Mouse (Mus musculus) heart, embryonic 12.5 days (tissue): ENCODE data around the gene Inafm2. TPM values are rescaled to one million over a fixed set of nuclear protein-coding genes. Genes with fewer than 3 reads are reported as not detected.

Source experiments
- ATAC-seq: fragments of 200-750 bp; cut with Nextera tagmentation; 2 replicates; pipeline ENCODE4 v1.8.0; 2017; ENCODE audit warnings: moderate TSS enrichment, moderate library complexity; ENCODE audit not compliant: insufficient number of reproducible peaks, low FRiP score
- H3K27ac ChIP-seq: fragments of 300-500 bp; sonication (generic); 2 replicates; pipeline ENCODE4 v1.5.1; 2016; ENCODE audit warnings: mild to moderate bottlenecking, moderate library complexity; ENCODE audit not compliant: poor library complexity, severe bottlenecking
- H3K27me3 ChIP-seq: fragments of 300-500 bp; sonication (generic); replicated peaks from 2 replicates; pipeline ENCODE4 v1.6.1; 2016; ENCODE audit warnings: mild to moderate bottlenecking, moderate library complexity
- H3K36me3 ChIP-seq: fragments of 300-500 bp; sonication (generic); 2 replicates; pipeline ENCODE4 v1.6.1; 2016; ENCODE audit warnings: mild to moderate bottlenecking, moderate library complexity
- H3K4me1 ChIP-seq: fragments of 300-500 bp; sonication (generic); replicated peaks from 2 replicates; pipeline ENCODE4 v1.6.1; 2016; ENCODE audit warnings: mild to moderate bottlenecking
- H3K4me2 ChIP-seq: fragments of 300-500 bp; sonication (generic); 2 replicates; pipeline ENCODE4 v1.6.1; 2016; ENCODE audit warnings: mild to moderate bottlenecking, moderate library complexity
- H3K4me3 ChIP-seq: fragments of 300-500 bp; sonication (generic); 2 replicates; pipeline ENCODE4 v1.5.1; 2016; ENCODE audit warnings: mild to moderate bottlenecking
- H3K9ac ChIP-seq: fragments of 300-500 bp; sonication (generic); 2 replicates; pipeline ENCODE4 v1.6.1; 2016; ENCODE audit warnings: mild to moderate bottlenecking, moderate library complexity
- H3K9me3 ChIP-seq: fragments of 300-500 bp; sonication (generic); replicated peaks from 2 replicates; pipeline ENCODE4 v1.6.1; 2016; ENCODE audit warnings: mild to moderate bottlenecking, moderate library complexity
- WGBS: fragments of 180-500 bp; shearing (Covaris S2); methylation state at CpG from one replicate; pipeline ENCODE4 v1.1.7; 2016; 5-methylcytosine and 5-hydroxymethylcytosine counted together
- polyA plus RNA-seq: library from polyadenylated mRNA; unstranded; fragments of >200 nt; fragmentation: Nextera tagmentation; extraction: Ambion mirVana; gene quantifications from 2 replicates; pipeline ENCODE4 v1.2.1, GENCODE M21; 2016

Inafm2 gene
- polyA plus RNA-seq, result 33.8 and 37.3 TPM in 2 replicates

- H3K4me3 ChIP-seq, result peak within 1 kb of the TSS; percentile 94
- no peaks in the 10 kb centered on the region for H3K9me3 ChIP-seq
- peaks cover 14% of the 10 kb centered on the region for H3K27me3 ChIP-seq
- peaks cover 15% of the 10 kb centered on the region; the same call in 1 of the 2 replicates for H3K36me3 ChIP-seq
- peak within 1 kb of the TSS; percentile 96 for H3K9ac ChIP-seq
- peak within 1 kb of the TSS; percentile 76 for H3K27ac ChIP-seq
- peaks cover 42% of the 10 kb centered on the region for H3K4me1 ChIP-seq
- peak; percentile 93 for ATAC-seq
- WGBS, result 14% methylated on average over 57 of the region's 57 CpGs
- H3K4me2 ChIP-seq, result peak within 1 kb of the TSS; percentile 86
Measured at GRCm38 (mm10) chr2:118745232-118745884, at the start of gene Inafm2. Inafm2 (plus strand) TSS chr2:118745758.

GRCm38 (mm10) chr2:118696451-118697308, 48.9 kb upstream of the Inafm2 start:
- 40% methylated on average over 21 of the region's 21 CpGs for WGBS
- H3K4me1 ChIP-seq, result peaks cover 36% of the 10 kb centered on the region
- H3K9me3 ChIP-seq, result no peaks in the 10 kb centered on the region
- no peak overlapping the region for H3K4me3 ChIP-seq
- no peaks in the 10 kb centered on the region for H3K36me3 ChIP-seq
- H3K27ac ChIP-seq, result no peak overlapping the region
- no peak for ATAC-seq
- H3K4me2 ChIP-seq, result peak overlapping the region; percentile 5; the same call in 1 of the 2 replicates
- H3K27me3 ChIP-seq, result peaks cover 83% of the 10 kb centered on the region
- peak overlapping the region; percentile 35; the same call in 1 of the 2 replicates for H3K9ac ChIP-seq

DNA sequence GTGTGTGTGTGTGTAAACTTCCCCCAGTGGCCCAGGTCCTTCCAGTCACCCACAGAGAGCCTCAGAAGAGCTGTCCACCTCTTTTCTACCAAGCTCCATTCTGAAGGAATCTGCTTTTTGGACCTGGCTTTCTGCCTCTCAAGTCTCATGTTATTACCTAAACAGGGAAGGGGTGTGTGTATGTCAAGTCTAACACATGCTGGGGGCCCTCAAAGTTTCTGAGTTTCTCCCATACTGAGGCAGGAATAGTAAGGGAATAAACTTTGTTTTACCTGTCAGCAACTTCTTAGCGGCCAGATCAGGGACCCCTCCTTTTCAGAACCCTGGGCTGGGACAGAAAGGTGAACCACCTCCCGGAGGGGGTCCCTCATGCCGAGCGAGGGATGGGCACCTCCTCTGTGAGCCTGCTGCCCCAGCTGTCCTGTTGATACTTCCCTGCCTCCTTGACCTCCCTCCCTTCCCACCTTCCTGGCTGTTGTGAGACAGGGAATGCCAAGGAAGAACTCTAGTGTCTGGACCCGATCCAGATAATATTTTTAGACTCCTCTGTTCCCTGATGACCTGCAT, 48.2 kb upstream of the Inafm2 start:
- WGBS, result 30% methylated on average over 5 of the region's 5 CpGs
- Histone ChIP-seq H3K27ac (no peak overlapping the region), H3K36me3 (no peaks in the 10 kb centered on the region), H3K4me3 (no peak overlapping the region), H3K4me1 (peaks cover 39% of the 10 kb centered on the region), H3K9me3 (no peaks in the 10 kb centered on the region), H3K27me3 (peaks cover 85% of the 10 kb centered on the region), H3K9ac (0 out of 2 replicates have a peak overlapping the region, but pooled peaks have one; percentile 42), H3K4me2 (no peak overlapping the region)
- ATAC-seq, result no peak

DNA sequence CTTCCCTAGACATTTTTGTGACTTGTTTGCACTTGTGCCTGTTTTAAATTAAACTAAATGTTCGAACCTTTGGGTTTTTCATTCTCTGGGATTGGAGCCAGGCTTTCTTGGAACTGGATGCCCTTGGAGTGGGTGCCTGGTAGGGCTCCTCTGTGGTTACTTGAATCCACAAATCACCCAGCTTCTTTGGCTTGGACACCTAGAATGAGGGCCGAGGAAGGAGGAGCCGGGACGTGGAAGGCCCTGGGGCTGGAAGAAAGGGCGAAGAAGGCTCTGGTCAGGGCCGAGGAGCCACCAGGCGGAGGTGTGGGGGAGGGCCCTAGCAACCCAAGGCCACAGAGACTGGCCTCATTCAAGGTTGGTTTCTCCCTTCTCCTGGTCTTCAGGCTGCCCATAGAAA, 47.6 kb upstream of the Inafm2 start:
- no peaks in the 10 kb centered on the region for H3K36me3 ChIP-seq
- H3K9ac ChIP-seq, result no peak overlapping the region
- WGBS, result 53% methylated on average over 7 of the region's 7 CpGs
- H3K4me2 ChIP-seq, result no peak overlapping the region
- H3K4me3 ChIP-seq, result no peak overlapping the region
- peaks cover 44% of the 10 kb centered on the region for H3K4me1 ChIP-seq
- H3K27me3 ChIP-seq, result peaks cover 85% of the 10 kb centered on the region
- no peak for ATAC-seq
- no peaks in the 10 kb centered on the region for H3K9me3 ChIP-seq
- H3K27ac ChIP-seq, result no peak overlapping the region

DNA sequence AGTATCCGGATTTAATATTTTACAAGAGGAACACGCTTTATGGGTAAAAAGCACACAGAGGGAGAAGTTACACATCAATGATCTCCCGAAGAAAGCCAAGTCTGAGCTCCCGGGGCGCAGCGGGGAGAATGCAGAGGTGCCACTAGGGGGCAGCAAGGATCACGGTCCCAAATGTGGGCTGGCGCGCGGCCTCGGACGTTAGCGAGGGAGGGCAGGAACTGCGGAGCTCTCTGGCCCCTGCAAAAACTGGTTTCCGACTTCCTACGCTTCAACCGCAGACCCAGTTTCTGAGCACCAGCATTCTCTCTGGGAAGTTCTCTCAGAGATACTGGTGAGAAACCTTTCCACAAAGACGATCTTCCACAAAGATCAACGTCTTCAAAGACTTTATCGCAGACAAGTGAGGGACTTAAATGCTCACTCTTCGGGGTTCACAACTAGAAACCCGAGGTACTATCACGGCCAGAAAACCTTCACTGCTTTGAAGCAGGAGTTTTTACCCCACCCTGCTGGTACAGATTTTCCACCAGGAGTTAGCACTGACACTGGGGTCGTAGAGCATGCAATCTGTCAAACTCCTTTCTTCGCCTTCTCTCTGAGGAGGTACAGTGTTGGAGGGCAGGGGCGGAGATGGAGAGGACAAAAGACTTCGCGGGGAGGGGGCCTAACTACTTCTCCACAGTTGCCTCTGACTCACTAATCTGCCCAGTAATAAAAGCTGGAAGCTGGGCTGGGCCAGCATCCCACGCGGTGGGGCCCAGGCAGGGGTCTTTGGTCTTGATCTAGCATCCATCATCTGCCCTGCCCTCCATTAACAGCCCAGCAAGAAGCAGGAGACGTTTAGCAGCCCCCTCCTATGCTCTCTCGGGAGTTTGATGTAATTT, 45.1 kb upstream of the Inafm2 start:
- Histone ChIP-seq H3K4me1 (peaks cover 63% of the 10 kb centered on the region), H3K9ac (peak overlapping the region; percentile 38), H3K9me3 (no peaks in the 10 kb centered on the region), H3K27ac (no peak overlapping the region), H3K4me3 (peak overlapping the region; percentile 30), H3K36me3 (no peaks in the 10 kb centered on the region), H3K4me2 (peak overlapping the region; percentile 59), H3K27me3 (peaks cover 87% of the 10 kb centered on the region)
- 3% methylated on average over 32 of the region's 32 CpGs for WGBS
- ATAC-seq, result no peak

DNA sequence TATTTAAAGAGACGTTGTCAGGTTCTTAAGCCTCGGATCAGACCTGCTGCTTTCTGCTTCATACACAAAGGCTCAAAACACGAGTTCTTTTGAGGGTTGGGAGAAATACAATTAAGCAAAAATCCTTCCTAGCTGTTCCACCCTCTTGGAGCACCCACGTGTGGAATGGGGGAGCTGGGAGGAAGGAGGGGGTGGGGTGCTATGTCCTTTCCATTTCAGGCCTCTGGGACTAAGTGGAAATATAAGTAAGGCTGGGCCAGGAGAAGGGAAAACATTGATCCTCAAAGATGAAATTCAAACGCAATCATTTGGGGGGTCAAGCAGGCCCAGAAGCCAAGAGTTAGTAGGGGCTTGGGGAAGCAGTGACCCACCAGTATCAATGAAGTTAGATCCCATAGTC, 44.4 kb upstream of the Inafm2 start:
- 15% methylated on average over 5 of the region's 5 CpGs for WGBS
- no peak overlapping the region for H3K27ac ChIP-seq
- H3K9me3 ChIP-seq, result no peaks in the 10 kb centered on the region
- H3K36me3 ChIP-seq, result no peaks in the 10 kb centered on the region
- H3K4me2 ChIP-seq, result peak overlapping the region; percentile 59; the same call in 1 of the 2 replicates
- H3K27me3 ChIP-seq, result peaks cover 87% of the 10 kb centered on the region
- no peak overlapping the region for H3K9ac ChIP-seq
- no peak for ATAC-seq
- H3K4me3 ChIP-seq, result no peak overlapping the region
- peaks cover 67% of the 10 kb centered on the region for H3K4me1 ChIP-seq

- no peak for ATAC-seq
- H3K36me3 ChIP-seq, result no peaks in the 10 kb centered on the region
- H3K9ac ChIP-seq, result peak overlapping the region; percentile 73
- peak overlapping the region; percentile 81 for H3K4me2 ChIP-seq
- 8% methylated on average over 51 of the region's 51 CpGs for WGBS
- no peaks in the 10 kb centered on the region for H3K9me3 ChIP-seq
- H3K4me1 ChIP-seq, result peaks cover 66% of the 10 kb centered on the region
- no peak overlapping the region for H3K27ac ChIP-seq
- peak overlapping the region; percentile 49 for H3K4me3 ChIP-seq
- H3K27me3 ChIP-seq, result peaks cover 87% of the 10 kb centered on the region
Measured at GRCm38 (mm10) chr2:118701971-118702882, 43.3 kb upstream of the Inafm2 start.

DNA sequence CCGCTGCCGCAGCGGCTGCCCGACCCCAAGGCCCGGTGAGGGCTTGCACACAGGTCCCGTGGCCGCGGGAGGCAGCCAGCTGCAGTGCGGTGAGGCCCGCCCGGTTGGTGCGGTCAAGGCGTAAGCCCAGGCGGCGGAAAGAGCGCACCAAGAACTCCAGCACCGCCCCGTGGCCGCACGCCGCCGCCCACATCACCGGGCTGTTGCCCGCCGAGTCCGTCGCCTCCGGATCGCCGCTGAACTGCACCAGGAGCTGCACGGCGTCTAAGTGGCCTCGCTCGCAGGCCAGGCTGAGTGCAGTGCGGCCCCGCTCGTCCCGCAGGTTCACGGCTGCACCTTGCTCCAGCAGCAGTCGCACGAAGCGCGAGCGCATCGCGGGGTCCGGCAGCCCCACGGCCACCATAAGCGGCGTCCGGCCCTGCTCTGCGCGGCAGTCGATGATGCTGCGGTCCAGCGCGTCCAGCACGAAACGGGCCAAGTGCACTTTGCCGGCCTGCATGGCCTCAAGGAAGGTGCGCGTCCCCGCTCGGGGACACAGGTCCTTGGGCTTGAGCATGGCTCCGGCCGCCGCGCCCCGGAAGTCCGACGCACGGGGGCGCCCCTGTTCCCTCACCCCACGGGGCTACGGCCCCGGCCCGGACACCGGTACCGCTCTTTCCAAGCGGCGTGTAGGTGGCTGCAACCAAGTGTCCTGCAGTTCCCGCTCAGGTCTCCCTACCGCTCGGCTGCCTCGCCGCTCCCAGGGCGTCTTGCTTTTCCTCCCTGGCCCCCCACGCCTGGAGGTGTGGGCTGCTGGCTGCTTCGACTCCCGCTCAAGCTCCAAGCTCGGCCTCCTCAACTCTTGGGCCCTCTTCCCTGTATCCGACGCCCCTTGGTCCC, 42.4 kb upstream of the Inafm2 start:
- no peaks in the 10 kb centered on the region for H3K36me3 ChIP-seq
- peak; percentile 19; the same call in 1 of the 2 replicates for ATAC-seq
- H3K9ac ChIP-seq, result peak overlapping the region; percentile 73
- H3K9me3 ChIP-seq, result no peaks in the 10 kb centered on the region
- peak overlapping the region; percentile 81 for H3K4me2 ChIP-seq
- peak overlapping the region; percentile 49 for H3K4me3 ChIP-seq
- peaks cover 59% of the 10 kb centered on the region for H3K4me1 ChIP-seq
- peaks cover 91% of the 10 kb centered on the region for H3K27me3 ChIP-seq
- H3K27ac ChIP-seq, result no peak overlapping the region
- 1% methylated on average over 89 of the region's 93 CpGs for WGBS
